Mouse (Mus musculus) midbrain, embryonic 14.5 days (tissue): ENCODE data around the gene Hepacam. TPM values are rescaled to one million over a fixed set of nuclear protein-coding genes. Genes with fewer than 3 reads are reported as not detected.
A peak's percentile ranks its signal among the peaks of the same experiment; 100 is the strongest.

Source experiments
- ATAC-seq: fragments of 200-750 bp; cut with Nextera tagmentation; 2 replicates; pipeline ENCODE4 v1.8.0; 2017; ENCODE audit warnings: moderate number of reproducible peaks, moderate library complexity; ENCODE audit not compliant: low FRiP score, low TSS enrichment
- DNase-seq: peaks from one replicate; pipeline ENCODE4 v3.0.0-alpha.2; 2015
- H3K27ac ChIP-seq: fragments of 300-500 bp; sonication (generic); replicated peaks from 2 replicates; pipeline ENCODE4 v1.5.1; 2014; ENCODE audit warnings: mild to moderate bottlenecking, low read depth, low read length, moderate library complexity
- H3K27me3 ChIP-seq: fragments of 300-500 bp; sonication (generic); 2 replicates; pipeline ENCODE4 v1.6.1; 2014; ENCODE audit warnings: low read length, control low read depth, mixed read lengths; ENCODE audit not compliant: control insufficient read depth, insufficient read depth
- H3K36me3 ChIP-seq: fragments of 300-500 bp; sonication (generic); 2 replicates; pipeline ENCODE4 v1.6.1; 2014; ENCODE audit warnings: low read length, control low read depth; ENCODE audit not compliant: control insufficient read depth, insufficient read depth
- H3K4me1 ChIP-seq: fragments of 300-500 bp; sonication (generic); 2 replicates; pipeline ENCODE4 v1.6.1; 2014; ENCODE audit warnings: mild to moderate bottlenecking, antibody characterized with exemption, low read length, control low read depth; ENCODE audit not compliant: control insufficient read depth, insufficient read depth
- H3K4me2 ChIP-seq: fragments of 300-500 bp; sonication (generic); 2 replicates; pipeline ENCODE4 v1.6.1; 2014; ENCODE audit warnings: mild to moderate bottlenecking, low read length, moderate library complexity
- H3K4me3 ChIP-seq: fragments of 300-500 bp; sonication (generic); replicated peaks from 2 replicates; pipeline ENCODE4 v1.5.1; 2014; ENCODE audit warnings: low read depth, low read length
- H3K9ac ChIP-seq: fragments of 300-500 bp; sonication (generic); replicated peaks from 2 replicates; pipeline ENCODE4 v1.6.1; 2014; ENCODE audit warnings: mild to moderate bottlenecking, low read length, moderate library complexity
- H3K9me3 ChIP-seq: fragments of 300-500 bp; sonication (generic); 2 replicates; pipeline ENCODE4 v1.6.1; 2016; ENCODE audit warnings: low read length, control low read depth, mixed read lengths; ENCODE audit not compliant: control insufficient read depth
- WGBS: fragments of 180-500 bp; shearing (Covaris S2); extraction: QIAGEN DNeasy Blood & Tissue Kit; methylation state at CpG from one replicate; pipeline ENCODE4 v1.1.7; 2014; 5-methylcytosine and 5-hydroxymethylcytosine counted together
- polyA plus RNA-seq: library from polyadenylated mRNA; unstranded; fragments of >200 nt; fragmentation: Nextera tagmentation; extraction: Ambion mirVana; gene quantifications from 2 replicates; pipeline ENCODE4 v1.2.1, GENCODE M21; 2014

The Hepacam gene
- 6.1 and 11.9 TPM in 2 replicates for polyA plus RNA-seq

GRCm38 (mm10) chr9:37367301-37368080, at the start of gene Hepacam:
Hepacam (plus strand) TSS chr9:37367351.
- Histone ChIP-seq H3K9ac (no peak within 1 kb of the TSS), H3K27ac (peak within 1 kb of the TSS; percentile 60), H3K4me2 (no peak within 1 kb of the TSS), H3K27me3 (no peaks in the 10 kb centered on the region), H3K9me3 (no peaks in the 10 kb centered on the region), H3K36me3 (no peaks in the 10 kb centered on the region), H3K4me1 (no peaks in the 10 kb centered on the region), H3K4me3 (no peak within 1 kb of the TSS)
- DNase-seq, result peak; percentile 19
- WGBS, result 79% methylated on average over 17 of the region's 17 CpGs
- peak; percentile 27 for ATAC-seq

- DNase-seq (peak; percentile 39), ATAC-seq (no peak)
- Histone ChIP-seq H3K27me3 (no peaks in the 10 kb centered on the region), H3K36me3 (no peaks in the 10 kb centered on the region), H3K4me1 (no peaks in the 10 kb centered on the region), H3K9me3 (no peaks in the 10 kb centered on the region), H3K9ac (no peak overlapping the region), H3K4me3 (no peak overlapping the region), H3K4me2 (no peak overlapping the region), H3K27ac (no peak overlapping the region)
- WGBS, result 36% methylated on average over 3 of the region's 3 CpGs
Observed at GRCm38 (mm10) chr9:37329456-37329855, 37.7 kb upstream of the Hepacam start.

- WGBS, result 82% methylated on average over 3 of the region's 3 CpGs
- Histone ChIP-seq H3K36me3 (0 out of 2 replicates have a peak, but pooled peaks cover 3% of the 10 kb centered on the region), H3K27me3 (no peaks in the 10 kb centered on the region), H3K9ac (no peak overlapping the region), H3K9me3 (no peaks in the 10 kb centered on the region), H3K4me1 (peaks cover 11% of the 10 kb centered on the region), H3K27ac (no peak overlapping the region), H3K4me3 (no peak overlapping the region), H3K4me2 (no peak overlapping the region)
- DNase-seq, result no peak
- no peak for ATAC-seq
Observed at GRCm38 (mm10) chr9:37345406-37345805, 21.7 kb upstream of the Hepacam start.

- WGBS, result 24% methylated on average over 12 of the region's 12 CpGs
Observed at GRCm38 (mm10) chr9:37347184-37347987, 19.8 kb upstream of the Hepacam start.

GRCm38 (mm10) chr9:37347988-37348642, 19.0 kb upstream of the Hepacam start, which contains the start of gene Ccdc15:
Ccdc15 (minus strand) TSS chr9:37348432.
- Histone ChIP-seq H3K27me3 (no peaks in the 10 kb centered on the region), H3K27ac (peak within 1 kb of the TSS; percentile 89), H3K4me3 (peak within 1 kb of the TSS; percentile 48), H3K36me3 (0 out of 2 replicates have a peak, but pooled peaks cover 3% of the 10 kb centered on the region), H3K4me2 (peak within 1 kb of the TSS; percentile 65), H3K4me1 (peaks cover 11% of the 10 kb centered on the region), H3K9me3 (no peaks in the 10 kb centered on the region), H3K9ac (peak within 1 kb of the TSS; percentile 66)
- ATAC-seq (peak; percentile 99), DNase-seq (peak; percentile 98)
- WGBS, result under 1% methylated on average over 41 of the region's 41 CpGs

More at GRCm38 (mm10) chr9:37347184-37347987, 19.8 kb upstream of the Hepacam start:
- Histone ChIP-seq H3K4me1 (peaks cover 11% of the 10 kb centered on the region), H3K4me3 (peak overlapping the region; percentile 48), H3K9ac (peak overlapping the region; percentile 66), H3K4me2 (peak overlapping the region; percentile 65), H3K27me3 (no peaks in the 10 kb centered on the region), H3K9me3 (no peaks in the 10 kb centered on the region), H3K27ac (peak overlapping the region; percentile 89), H3K36me3 (0 out of 2 replicates have a peak, but pooled peaks cover 3% of the 10 kb centered on the region)
- ATAC-seq (no peak), DNase-seq (no peak)

- WGBS, result 95% methylated on average over 3 of the region's 3 CpGs
- Histone ChIP-seq H3K9ac (peak overlapping the region; percentile 66), H3K4me1 (peaks cover 11% of the 10 kb centered on the region), H3K4me3 (peak overlapping the region; percentile 48), H3K4me2 (peak overlapping the region; percentile 65), H3K27ac (peak overlapping the region; percentile 89), H3K9me3 (no peaks in the 10 kb centered on the region), H3K36me3 (no peaks in the 10 kb centered on the region), H3K27me3 (no peaks in the 10 kb centered on the region)
- ATAC-seq (no peak), DNase-seq (no peak)
Observed at GRCm38 (mm10) chr9:37349050-37349449, 18.1 kb upstream of the Hepacam start.

- no peak overlapping the region for H3K27ac ChIP-seq
- H3K9me3 ChIP-seq, result no peaks in the 10 kb centered on the region
- H3K4me1 ChIP-seq, result peaks cover 11% of the 10 kb centered on the region
- ATAC-seq, result no peak
- peak; percentile 9 for DNase-seq
- no peaks in the 10 kb centered on the region for H3K36me3 ChIP-seq
- WGBS, result 37% methylated on average over 2 of the region's 2 CpGs
- no peak overlapping the region for H3K4me3 ChIP-seq
- H3K27me3 ChIP-seq, result no peaks in the 10 kb centered on the region
- H3K9ac ChIP-seq, result no peak overlapping the region
- H3K4me2 ChIP-seq, result no peak overlapping the region
Observed at GRCm38 (mm10) chr9:37351266-37351665, 15.9 kb upstream of the Hepacam start.

GRCm38 (mm10) chr9:37354485-37354884, 12.7 kb upstream of the Hepacam start:
- ATAC-seq (no peak), DNase-seq (no peak)
- 74% methylated on average over 1 of the region's 1 CpGs for WGBS
- H3K27ac ChIP-seq, result no peak overlapping the region
- H3K9me3 ChIP-seq, result no peaks in the 10 kb centered on the region
- H3K4me2 ChIP-seq, result no peak overlapping the region
- H3K27me3 ChIP-seq, result no peaks in the 10 kb centered on the region
- H3K36me3 ChIP-seq, result no peaks in the 10 kb centered on the region
- no peak overlapping the region for H3K9ac ChIP-seq
- H3K4me3 ChIP-seq, result no peak overlapping the region
- H3K4me1 ChIP-seq, result peaks cover 8% of the 10 kb centered on the region; the same call in 1 of the 2 replicates
